In the genomic region with DNA sequence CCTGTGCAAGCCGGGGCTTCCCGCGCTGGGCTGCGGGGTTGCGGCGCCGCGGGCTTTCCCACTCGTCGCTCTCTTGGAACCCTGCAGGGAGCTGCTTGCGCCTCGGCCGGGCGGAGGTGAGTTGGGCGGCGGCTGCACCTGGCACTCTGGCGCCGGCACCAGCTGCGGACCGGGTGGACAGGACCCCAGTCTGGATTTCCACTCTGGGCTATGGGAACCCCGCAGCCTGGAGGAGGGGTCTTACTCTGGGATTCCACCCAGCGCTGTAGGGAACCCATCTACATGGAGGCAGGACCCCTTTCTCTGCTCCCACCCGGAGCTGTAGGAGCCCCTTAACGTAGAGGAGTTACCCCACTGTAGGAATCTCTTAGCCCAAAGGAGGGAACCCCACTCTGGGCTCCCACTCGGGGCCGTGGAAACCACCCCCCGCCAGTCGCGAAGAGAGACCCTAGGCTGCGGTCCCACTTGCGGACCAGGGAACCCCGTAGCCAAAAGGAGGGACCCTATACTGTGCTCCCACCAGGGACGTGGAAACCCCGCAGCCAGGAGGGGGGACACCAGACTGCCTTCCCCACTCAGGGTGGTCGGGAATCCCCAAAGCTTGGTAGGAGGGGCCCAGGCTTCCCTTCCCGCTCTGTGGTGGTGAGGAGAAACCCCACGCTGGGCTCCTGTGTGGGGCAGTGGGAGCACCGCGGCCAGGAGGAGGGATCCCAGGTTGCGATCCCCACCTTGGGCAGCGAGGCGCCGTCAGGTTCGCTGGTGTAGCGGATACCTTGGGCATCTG, we compare ENCODE assay signal across 8 mouse cellular contexts. TPM values are rescaled to one million over a fixed set of nuclear protein-coding genes. Genes with fewer than 3 reads are reported as not detected.
A peak's percentile ranks its signal among the peaks of the same experiment; 100 is the strongest.
DNase-seq lines count a peak whose midpoint lies in the region; ATAC-seq lines count a peak whose summit lies in the region.

No protein-coding gene starts in this region.

- peaks cover 5% of the 10 kb centered on the region for H3K36me3 ChIP-seq in kidney, embryonic 16.5 days (ENCODE audit: insufficient read depth, low read length)
- H3K36me3 ChIP-seq in forebrain, embryonic 10.5 days (replicated peaks): peaks cover 6% of the 10 kb centered on the region
- no peaks in the 10 kb centered on the region for H3K36me3 ChIP-seq in hindbrain, embryonic 11.5 days (ENCODE audit: control insufficient read depth, insufficient read depth, low read length)
- H3K36me3 ChIP-seq in liver, embryonic 15.5 days (replicated peaks): no peaks in the 10 kb centered on the region; the same call in 1 of the 2 replicates
- H3K36me3 ChIP-seq in neural tube, embryonic 13.5 days: peaks cover 9% of the 10 kb centered on the region

- no peak for DNase-seq in kidney, postnatal 25 days
- no peak for DNase-seq in forebrain, embryonic 10.5 days (ENCODE audit: extremely low spot score, low spot score)
- peak; percentile 39 for DNase-seq in hindbrain, embryonic 11.5 days (ENCODE audit: low spot score)
- no peak for DNase-seq in right cerebral cortex, postnatal 4 days

- no peaks in the 10 kb centered on the region for H3K9me3 ChIP-seq in kidney, embryonic 16.5 days (ENCODE audit: low read length)
- H3K9me3 ChIP-seq in forebrain, embryonic 10.5 days: no peaks in the 10 kb centered on the region
- H3K9me3 ChIP-seq in hindbrain, embryonic 11.5 days (ENCODE audit: control insufficient read depth, low read length): no peaks in the 10 kb centered on the region
- H3K9me3 ChIP-seq in liver, embryonic 15.5 days (replicated peaks): no peaks in the 10 kb centered on the region
- no peaks in the 10 kb centered on the region for H3K9me3 ChIP-seq in neural tube, embryonic 13.5 days

- peak overlapping the region; percentile 74 for H3K9ac ChIP-seq in kidney, embryonic 16.5 days (replicated peaks; ENCODE audit: low read length)
- peak overlapping the region; percentile 73 for H3K9ac ChIP-seq in hindbrain, embryonic 11.5 days (ENCODE audit: low read depth, low read length)
- H3K9ac ChIP-seq in liver, embryonic 15.5 days: peak overlapping the region; percentile 65
- peak overlapping the region; percentile 84 for H3K9ac ChIP-seq in neural tube, embryonic 13.5 days

- peak overlapping the region; percentile 73 for H3K4me3 ChIP-seq in kidney, embryonic 16.5 days (ENCODE audit: low read length)
- peak overlapping the region; percentile 96 for H3K4me3 ChIP-seq in forebrain, embryonic 10.5 days
- H3K4me3 ChIP-seq in hindbrain, embryonic 11.5 days (ENCODE audit: low read depth, low read length): peak overlapping the region; percentile 87
- peak overlapping the region; percentile 74 for H3K4me3 ChIP-seq in liver, embryonic 15.5 days (replicated peaks)
- peak overlapping the region; percentile 64 for H3K4me3 ChIP-seq in neural tube, embryonic 13.5 days

- 1% methylated on average over 45 of the region's 45 CpGs for WGBS in kidney, embryonic 16.5 days
- WGBS in forebrain, embryonic 10.5 days: under 1% methylated on average over 45 of the region's 45 CpGs
- 1% methylated on average over 44 of the region's 45 CpGs for WGBS in hindbrain, embryonic 11.5 days
- 1% methylated on average over 45 of the region's 45 CpGs for WGBS in liver, embryonic 15.5 days (ENCODE audit: insufficient replicate concordance)
- WGBS in neural tube, embryonic 13.5 days: under 1% methylated on average over 45 of the region's 45 CpGs

- peak overlapping the region; percentile 83 for H3K4me2 ChIP-seq in kidney, embryonic 16.5 days (replicated peaks; ENCODE audit: low read depth, low read length)
- peak overlapping the region; percentile 94 for H3K4me2 ChIP-seq in hindbrain, embryonic 11.5 days (replicated peaks; ENCODE audit: low read depth, low read length)
- peak overlapping the region; percentile 93 for H3K4me2 ChIP-seq in liver, embryonic 15.5 days
- peak overlapping the region; percentile 99 for H3K4me2 ChIP-seq in neural tube, embryonic 13.5 days

- peak; percentile 2 for ATAC-seq in kidney, embryonic 16.5 days (ENCODE audit: low FRiP score, low TSS enrichment)
- ATAC-seq in activated CD4-positive, CD25-positive, alpha-beta regulatory T cell, adult 4 months: peak; percentile 6
- peak; percentile 45 for ATAC-seq in hindbrain, embryonic 11.5 days (ENCODE audit: low FRiP score)
- peak; percentile 12; the same call in 1 of the 2 replicates for ATAC-seq in liver, embryonic 15.5 days (ENCODE audit: insufficient read depth)
- ATAC-seq in neural tube, embryonic 13.5 days (ENCODE audit: low read depth): peak; percentile 51

- H3K4me1 ChIP-seq in kidney, embryonic 16.5 days (ENCODE audit: insufficient read depth, low read length): peaks cover 14% of the 10 kb centered on the region
- H3K4me1 ChIP-seq in forebrain, embryonic 10.5 days: peaks cover 26% of the 10 kb centered on the region
- peaks cover 3% of the 10 kb centered on the region; the same call in 1 of the 2 replicates for H3K4me1 ChIP-seq in hindbrain, embryonic 11.5 days (replicated peaks; ENCODE audit: control insufficient read depth, insufficient read depth, low read length)
- H3K4me1 ChIP-seq in liver, embryonic 15.5 days (replicated peaks): peaks cover 30% of the 10 kb centered on the region
- H3K4me1 ChIP-seq in neural tube, embryonic 13.5 days (replicated peaks): peaks cover 27% of the 10 kb centered on the region

- H3K27me3 ChIP-seq in kidney, embryonic 16.5 days (ENCODE audit: insufficient read depth, low read length): no peaks in the 10 kb centered on the region
- H3K27me3 ChIP-seq in forebrain, embryonic 10.5 days (ENCODE audit: poor library complexity, severe bottlenecking): no peaks in the 10 kb centered on the region; the same call in 1 of the 2 replicates
- H3K27me3 ChIP-seq in hindbrain, embryonic 11.5 days (ENCODE audit: control insufficient read depth, insufficient read depth, low read length): no peaks in the 10 kb centered on the region
- H3K27me3 ChIP-seq in liver, embryonic 15.5 days: peaks cover 25% of the 10 kb centered on the region
- H3K27me3 ChIP-seq in neural tube, embryonic 13.5 days: no peaks in the 10 kb centered on the region

- H3K27ac ChIP-seq in kidney, embryonic 16.5 days (ENCODE audit: low read length): no peak overlapping the region
- H3K27ac ChIP-seq in forebrain, embryonic 10.5 days: peak overlapping the region; percentile 88
- peak overlapping the region; percentile 70 for H3K27ac ChIP-seq in hindbrain, embryonic 11.5 days (ENCODE audit: low read depth, low read length)
- H3K27ac ChIP-seq in liver, embryonic 15.5 days (replicated peaks): 0 out of 2 replicates have a peak overlapping the region, but pooled peaks have one; percentile 20
- H3K27ac ChIP-seq in neural tube, embryonic 13.5 days (replicated peaks): peak overlapping the region; percentile 75

RNA-seq across cellular contexts. Expression of gene Tpmt, which starts 0.5 kb away (rescaled TPM):
- polyA plus RNA-seq in kidney, embryonic 16.5 days (2015; fragmentation: Nextera tagmentation; extraction: Ambion mirVana): 37.4 and 39.6 TPM in 2 replicates
- 1 to 10 TPM; 5.4 TPM for polyA plus RNA-seq in activated CD4-positive, CD25-positive, alpha-beta regulatory T cell, adult 4 months (2017; shearing (Covaris generic))
- polyA plus RNA-seq in forebrain, embryonic 10.5 days (2016; fragmentation: Nextera tagmentation; extraction: Ambion mirVana): 29.9 and 32.0 TPM in 2 replicates
- 44.2 and 47.8 TPM in 2 replicates for polyA plus RNA-seq in hindbrain, embryonic 11.5 days (2014; fragmentation: Nextera tagmentation; extraction: Ambion mirVana)
- polyA plus RNA-seq in liver, embryonic 15.5 days (2015; fragmentation: Nextera tagmentation; extraction: Ambion mirVana): 11.5 and 13.1 TPM in 2 replicates
- polyA plus RNA-seq in neural tube, embryonic 13.5 days (2015; fragmentation: Nextera tagmentation; extraction: Ambion mirVana): 28.4 and 33.4 TPM in 2 replicates

RNA-seq across cellular contexts. Expression of gene Kdm1b, which starts 0.7 kb away (rescaled TPM):
- 14.5 and 15.4 TPM in 2 replicates for polyA plus RNA-seq in kidney, embryonic 16.5 days (2015; fragmentation: Nextera tagmentation; extraction: Ambion mirVana)
- 10 to 100 TPM; 15.3 to 17.0 TPM for polyA plus RNA-seq in activated CD4-positive, CD25-positive, alpha-beta regulatory T cell, adult 4 months (2017; shearing (Covaris generic))
- polyA plus RNA-seq in forebrain, embryonic 10.5 days (2016; fragmentation: Nextera tagmentation; extraction: Ambion mirVana): 15.8 and 17.7 TPM in 2 replicates
- polyA plus RNA-seq in hindbrain, embryonic 11.5 days (2014; fragmentation: Nextera tagmentation; extraction: Ambion mirVana): 14.9 and 21.9 TPM in 2 replicates
- 3.1 and 3.5 TPM in 2 replicates for polyA plus RNA-seq in liver, embryonic 15.5 days (2015; fragmentation: Nextera tagmentation; extraction: Ambion mirVana)
- 15.3 and 17.1 TPM in 2 replicates for polyA plus RNA-seq in neural tube, embryonic 13.5 days (2015; fragmentation: Nextera tagmentation; extraction: Ambion mirVana)

RNA-seq across cellular contexts. Expression of gene Nhlrc1, which starts 29.4 kb away (rescaled TPM):
- polyA plus RNA-seq in kidney, embryonic 16.5 days (2015; fragmentation: Nextera tagmentation; extraction: Ambion mirVana): 3.0 and 3.6 TPM in 2 replicates
- under 1 TPM in 1 of 2 experiments, not detected in 1; 0.20 TPM for polyA plus RNA-seq in activated CD4-positive, CD25-positive, alpha-beta regulatory T cell, adult 4 months (2017; shearing (Covaris generic))
- polyA plus RNA-seq in forebrain, embryonic 10.5 days (2016; fragmentation: Nextera tagmentation; extraction: Ambion mirVana): 3.9 and 4.2 TPM in 2 replicates
- polyA plus RNA-seq in hindbrain, embryonic 11.5 days (2014; fragmentation: Nextera tagmentation; extraction: Ambion mirVana): 5.7 and 6.8 TPM in 2 replicates
- 0.40 and 0.52 TPM in 2 replicates for polyA plus RNA-seq in liver, embryonic 15.5 days (2015; fragmentation: Nextera tagmentation; extraction: Ambion mirVana)
- 9.2 and 11.9 TPM in 2 replicates for polyA plus RNA-seq in neural tube, embryonic 13.5 days (2015; fragmentation: Nextera tagmentation; extraction: Ambion mirVana)
